Mouse (Mus musculus) brain, adult 10 weeks (tissue): Measurements from ENCODE around the gene Txndc16. TPM values are rescaled to one million over a fixed set of nuclear protein-coding genes. Genes with fewer than 3 reads are reported as not detected.

Experiments used
- polyA plus RNA-seq: library from polyadenylated mRNA; stranded (reverse); fragments of 350-450 nt; fragmentation: Illumina TruSeq; extraction: RNeasy Lipid Tissue Mini Kit (QIAGEN cat#74804); gene quantifications from one replicate; pipeline ENCODE4 v1.2.3, GENCODE M21; 2015; ENCODE audit warnings: low read depth, low replicate concordance

The Txndc16 gene
- 55.5 TPM for polyA plus RNA-seq

DNA sequence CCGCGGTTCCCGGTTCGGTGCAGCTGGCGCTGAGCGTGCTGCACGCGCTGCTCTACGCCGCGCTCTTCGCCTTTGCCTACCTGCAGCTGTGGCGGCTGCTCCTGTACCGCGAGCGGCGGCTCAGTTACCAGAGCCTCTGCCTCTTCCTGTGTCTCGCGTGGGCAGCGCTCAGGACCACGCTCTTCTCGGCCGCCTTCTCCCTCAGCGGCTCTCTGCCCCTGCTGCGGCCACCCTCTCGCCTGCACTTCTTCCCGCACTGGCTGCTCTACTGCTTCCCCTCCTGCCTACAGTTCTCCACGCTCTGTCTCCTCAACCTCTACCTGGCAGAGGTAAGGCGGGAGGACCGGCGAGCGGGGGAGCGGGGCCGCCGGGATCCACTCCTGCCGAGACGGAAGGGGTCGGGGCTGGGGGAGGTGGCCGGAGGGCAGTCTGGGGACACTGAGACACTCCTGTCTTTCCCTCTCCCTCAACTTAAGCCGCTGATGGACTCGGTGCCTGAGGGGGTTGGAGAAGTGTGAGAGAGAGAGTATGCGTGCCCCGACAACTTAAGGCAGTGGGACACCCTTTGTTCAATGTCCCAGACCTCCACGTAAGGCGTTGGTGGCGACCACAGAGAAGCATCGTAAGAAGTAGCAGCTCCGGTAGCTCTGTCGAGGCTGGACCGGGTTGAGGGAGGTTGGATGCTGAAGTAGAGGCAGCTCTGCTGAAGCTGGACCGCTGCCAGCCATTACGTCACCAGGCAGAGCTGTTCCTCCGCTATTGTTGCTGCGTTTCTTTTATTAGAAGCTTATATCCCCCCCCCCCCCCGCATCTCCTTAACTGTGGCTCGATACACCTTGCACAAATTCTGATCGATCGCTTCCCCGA, at the start of gene Txndc16:
Txndc16 (minus strand) TSS at position 239 of the 867 bp plus-strand sequence.

DNA sequence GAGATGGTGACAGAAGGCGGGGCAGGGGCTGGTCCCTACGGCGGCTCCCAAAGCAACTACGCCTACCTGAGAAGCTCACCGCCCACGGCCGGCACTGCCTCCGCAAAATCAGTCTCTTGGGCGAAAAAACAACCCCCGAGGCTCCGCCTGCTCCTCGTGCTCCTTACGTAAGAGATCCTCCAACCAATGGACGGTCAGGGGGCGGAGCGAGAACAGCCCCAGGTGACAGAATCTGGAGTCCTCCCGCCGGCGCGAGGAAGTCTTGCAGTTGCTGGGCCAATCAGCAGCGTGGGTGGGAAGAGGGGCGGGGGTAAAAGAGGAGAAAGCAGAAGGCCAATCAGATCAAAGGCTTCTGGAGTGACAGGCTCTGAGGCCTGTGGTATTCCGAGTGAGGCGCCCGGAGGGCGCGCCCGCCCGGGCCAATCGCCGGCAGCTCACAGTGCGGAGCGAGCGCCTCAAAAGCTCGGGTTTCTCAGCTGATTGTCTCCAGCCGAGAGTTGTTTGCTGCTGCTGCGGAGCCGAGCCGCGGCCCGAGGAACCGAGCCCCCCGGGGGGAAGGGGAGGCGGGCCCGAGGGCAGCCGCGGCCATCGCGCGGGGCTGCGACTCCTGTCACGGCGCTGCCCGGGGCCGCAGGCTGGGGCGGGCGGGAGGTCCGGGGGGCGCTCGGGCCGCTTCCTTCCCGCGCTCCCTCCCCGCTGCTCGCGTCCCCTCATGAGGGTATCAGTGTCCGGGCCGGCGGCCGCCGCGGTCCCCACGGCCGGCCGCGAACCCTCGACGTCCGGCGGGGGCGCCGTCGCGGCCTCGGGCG, 643 bp downstream of the Txndc16 start, which contains the start of gene Gpr137c:
Gpr137c (plus strand) TSS at position 437 of the 809 bp plus-strand sequence.

Other genes with a start within 250 kb of the Txndc16 start
- gene Ptger2, start 232.1 kb downstream of the Txndc16 start, polyA plus RNA-seq: 0.49 TPM
- gene Gpr137c, start 611 bp downstream of the Txndc16 start, polyA plus RNA-seq: 24.9 TPM
- gene Ero1l, start 98.4 kb upstream of the Txndc16 start, polyA plus RNA-seq: 32.6 TPM
- gene Psmc6, start 109.5 kb upstream of the Txndc16 start, polyA plus RNA-seq: 133 TPM
- gene Styx, start 130.8 kb upstream of the Txndc16 start, polyA plus RNA-seq: 12.4 TPM
- 16.5 TPM for gene Gnpnat1, start 184.6 kb upstream of the Txndc16 start, polyA plus RNA-seq